Mouse (Mus musculus) kidney, embryonic 16.5 days (tissue): ENCODE measurements around the gene 1110059E24Rik. TPM values are rescaled to one million over a fixed set of nuclear protein-coding genes. Genes with fewer than 3 reads are reported as not detected.

Experiments used
- ATAC-seq: fragments of 200-750 bp; cut with Nextera tagmentation; 2 replicates; pipeline ENCODE4 v1.8.0; 2017; ENCODE audit warnings: moderate TSS enrichment; ENCODE audit not compliant: low FRiP score, low TSS enrichment
- H3K27ac ChIP-seq: fragments of 300-500 bp; sonication (generic); 2 replicates; pipeline ENCODE4 v1.5.1; 2014; ENCODE audit warnings: low read length
- H3K27me3 ChIP-seq: fragments of 300-500 bp; sonication (generic); 2 replicates; pipeline ENCODE4 v1.6.1; 2014; ENCODE audit warnings: low read length, control low read depth, mixed read lengths; ENCODE audit not compliant: insufficient read depth
- H3K36me3 ChIP-seq: fragments of 300-500 bp; sonication (generic); 2 replicates; pipeline ENCODE4 v1.6.1; 2014; ENCODE audit warnings: low read length, control low read depth, mixed read lengths; ENCODE audit not compliant: insufficient read depth
- H3K4me1 ChIP-seq: fragments of 300-500 bp; sonication (generic); 2 replicates; pipeline ENCODE4 v1.6.1; 2014; ENCODE audit warnings: low read length, control low read depth, mixed read lengths; ENCODE audit not compliant: insufficient read depth
- H3K4me2 ChIP-seq: fragments of 300-500 bp; sonication (generic); replicated peaks from 2 replicates; pipeline ENCODE4 v1.6.1; 2014; ENCODE audit warnings: low read depth, low read length
- H3K4me3 ChIP-seq: fragments of 300-500 bp; sonication (generic); 2 replicates; pipeline ENCODE4 v1.5.1; 2014; ENCODE audit warnings: mild to moderate bottlenecking, low read length
- H3K9ac ChIP-seq: fragments of 300-500 bp; sonication (generic); replicated peaks from 2 replicates; pipeline ENCODE4 v1.6.1; 2014; ENCODE audit warnings: low read length
- H3K9me3 ChIP-seq: fragments of 300-500 bp; sonication (generic); 2 replicates; pipeline ENCODE4 v1.6.1; 2016; ENCODE audit warnings: low read length, control low read depth
- WGBS: fragments of 180-500 bp; shearing (Covaris S2); extraction: QIAGEN DNeasy Blood & Tissue Kit; methylation state at CpG from one replicate; pipeline ENCODE4 v1.1.7; 2014; 5-methylcytosine and 5-hydroxymethylcytosine counted together
- polyA plus RNA-seq: library from polyadenylated mRNA; unstranded; fragments of >200 nt; fragmentation: Nextera tagmentation; extraction: Ambion mirVana; gene quantifications from 2 replicates; pipeline ENCODE4 v1.2.1, GENCODE M21; 2015

1110059E24Rik gene
- polyA plus RNA-seq, result 67.0 and 68.6 TPM in 2 replicates

DNA sequence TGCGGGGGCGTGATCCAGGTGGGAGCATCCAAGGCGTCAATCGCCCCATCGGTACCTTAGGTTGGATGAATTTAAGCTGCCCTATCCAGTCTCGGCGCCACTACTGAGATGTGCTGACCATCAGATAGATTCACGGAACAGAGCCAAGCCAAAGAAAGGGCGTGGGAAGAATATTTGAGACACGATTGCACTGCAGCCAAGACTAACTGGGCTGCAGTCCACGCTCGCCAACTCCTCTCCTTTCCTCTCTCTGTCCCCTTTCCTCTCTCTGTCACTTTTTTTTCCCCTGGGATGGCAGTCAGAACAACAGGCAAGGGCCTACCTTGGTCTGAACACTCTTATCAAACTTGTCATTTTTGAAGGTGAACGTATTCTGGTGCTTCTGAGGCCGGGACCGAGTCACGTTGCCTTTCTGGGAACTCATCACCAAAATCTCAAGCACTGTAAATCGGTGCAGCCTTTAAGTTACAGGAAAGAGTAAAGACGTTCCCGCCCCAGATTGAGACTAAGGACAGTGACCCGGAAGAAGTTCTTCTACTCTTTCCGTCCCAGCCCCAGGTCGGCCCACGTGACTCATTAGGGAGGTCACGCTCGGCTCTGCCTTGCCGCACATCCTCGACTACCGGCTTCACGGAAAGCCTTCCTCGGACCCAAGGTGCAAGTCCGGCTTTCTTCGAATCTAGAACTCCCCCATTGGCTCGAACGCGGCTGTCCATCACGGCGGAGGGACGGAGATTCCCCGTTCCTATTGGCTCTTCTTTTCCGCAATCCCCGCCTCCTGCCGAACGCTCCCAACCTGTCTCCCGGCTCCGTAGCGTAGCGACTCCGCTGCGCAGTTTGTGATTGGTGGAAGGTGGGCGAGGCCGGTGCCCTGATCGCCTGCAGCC lies at the start of gene 1110059E24Rik:
1110059E24Rik (minus strand) TSS at position 692 of the 887 bp plus-strand sequence.
- Histone ChIP-seq H3K36me3 (no peaks in the 10 kb centered on the region), H3K9me3 (no peaks in the 10 kb centered on the region), H3K27ac (peak within 1 kb of the TSS; percentile 99), H3K4me3 (peak within 1 kb of the TSS; percentile 92), H3K27me3 (no peaks in the 10 kb centered on the region), H3K4me2 (peak within 1 kb of the TSS; percentile 83), H3K9ac (peak within 1 kb of the TSS; percentile 98), H3K4me1 (peaks cover 29% of the 10 kb centered on the region)
- peak; percentile 100 for ATAC-seq
- 6% methylated on average over 52 of the region's 52 CpGs for WGBS

DNA sequence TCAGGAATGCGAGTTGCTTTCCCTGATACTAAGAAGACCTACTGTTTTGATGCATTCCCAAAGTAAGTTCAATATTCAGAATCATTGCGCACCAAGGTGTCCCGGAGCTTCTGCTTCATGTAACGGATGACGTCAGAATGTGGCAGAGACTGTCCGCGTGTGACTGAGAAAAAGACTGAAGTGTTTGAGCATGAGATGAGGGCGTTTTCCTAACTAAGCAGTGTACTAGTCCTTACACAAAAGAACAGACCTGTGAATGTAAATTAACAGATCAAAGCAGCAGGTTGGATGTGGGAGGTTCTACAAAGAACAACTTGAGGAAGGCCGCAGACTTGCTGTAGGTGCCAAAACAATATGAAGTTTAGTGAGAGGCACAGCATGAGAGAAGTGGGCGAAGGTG lies 28.2 kb upstream of the 1110059E24Rik start:
- 95% methylated on average over 10 of the region's 10 CpGs for WGBS
- ATAC-seq, result no peak

DNA sequence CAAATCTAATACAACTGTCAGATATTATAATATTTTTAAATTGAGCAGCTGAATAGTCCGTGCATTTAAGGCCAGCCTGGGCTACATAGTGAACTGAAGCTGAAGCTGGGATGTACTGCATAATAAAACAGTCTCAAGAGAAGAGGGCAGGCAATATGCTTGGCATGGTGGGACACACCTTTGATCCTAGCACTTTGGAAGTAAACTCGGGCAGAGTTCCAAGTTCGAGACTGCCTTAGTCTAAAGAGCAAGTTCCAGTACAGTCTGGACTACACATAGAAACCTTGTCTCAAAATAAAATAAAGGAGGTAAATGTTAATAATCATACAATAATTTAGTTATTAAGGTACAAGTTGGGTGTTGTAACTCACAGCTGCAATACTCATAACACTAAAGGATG lies 27.3 kb upstream of the 1110059E24Rik start:
- no peak overlapping the region for H3K27ac ChIP-seq
- H3K27me3 ChIP-seq, result no peaks in the 10 kb centered on the region
- no peaks in the 10 kb centered on the region for H3K4me1 ChIP-seq
- WGBS, result 97% methylated on average over 3 of the region's 3 CpGs
- no peak overlapping the region for H3K9ac ChIP-seq
- H3K4me2 ChIP-seq, result no peak overlapping the region
- peaks cover 22% of the 10 kb centered on the region for H3K36me3 ChIP-seq
- no peak for ATAC-seq
- peaks cover 2% of the 10 kb centered on the region for H3K9me3 ChIP-seq
- no peak overlapping the region for H3K4me3 ChIP-seq

More for the DNA sequence above, 28.2 kb upstream of the 1110059E24Rik start:
- Histone ChIP-seq H3K27me3 (no peaks in the 10 kb centered on the region), H3K36me3 (peaks cover 22% of the 10 kb centered on the region), H3K27ac (no peak overlapping the region), H3K9me3 (no peaks in the 10 kb centered on the region), H3K4me1 (no peaks in the 10 kb centered on the region), H3K9ac (no peak overlapping the region), H3K4me3 (no peak overlapping the region), H3K4me2 (no peak overlapping the region)

DNA sequence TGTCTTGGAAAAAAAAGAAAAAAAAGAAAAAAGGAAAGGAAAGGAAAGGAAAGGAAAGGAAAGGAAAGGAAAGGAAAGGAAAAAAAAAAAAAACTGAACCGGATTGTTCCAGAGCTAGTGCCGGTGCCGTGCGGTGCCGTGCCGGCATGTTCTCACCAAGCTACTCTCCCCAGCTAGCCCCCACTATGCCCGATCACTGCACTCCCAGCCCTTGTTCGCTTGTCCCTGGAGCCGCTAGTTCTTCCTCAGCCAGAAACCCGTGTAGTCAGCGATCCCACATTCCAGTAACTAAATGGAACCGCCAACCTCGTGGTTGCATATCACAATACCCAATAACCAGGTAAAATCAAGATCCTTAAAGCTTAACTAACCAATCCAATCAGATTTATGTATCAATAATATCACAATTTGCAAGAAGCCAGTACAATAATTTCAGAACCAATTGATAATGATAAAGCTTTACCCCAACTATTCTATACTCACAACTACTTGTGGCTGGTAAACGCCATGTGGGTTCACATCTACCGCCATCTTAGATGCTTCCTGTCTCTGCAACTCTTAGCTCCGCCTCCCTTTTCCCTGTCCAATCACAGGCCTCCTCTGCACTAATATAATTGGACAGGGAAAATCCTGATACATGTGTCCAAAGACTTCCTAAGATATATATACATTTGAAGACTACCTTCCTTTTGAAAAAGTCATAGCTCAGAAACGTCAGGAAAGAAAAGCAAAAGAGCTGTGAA lies 21.7 kb upstream of the 1110059E24Rik start:
- WGBS, result 96% methylated on average over 17 of the region's 17 CpGs

DNA sequence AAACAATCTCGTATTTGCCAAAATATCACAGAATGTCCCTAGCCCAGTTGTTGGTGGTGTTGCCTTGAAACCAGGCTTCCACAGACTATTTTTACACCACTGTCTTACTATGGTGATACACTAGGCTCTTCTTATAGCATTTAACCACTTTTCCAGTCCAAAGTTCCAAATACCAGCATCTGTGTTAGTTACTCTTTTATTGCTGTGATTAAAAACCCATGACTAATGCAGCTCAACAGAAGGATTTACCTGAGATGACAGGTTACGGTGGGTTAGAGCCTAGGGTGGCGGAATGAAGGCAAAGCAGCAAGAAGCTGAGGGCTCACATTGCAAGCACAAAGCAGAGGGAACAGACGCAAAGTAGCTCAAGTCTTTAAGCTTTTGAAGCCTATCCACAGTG lies 16.9 kb upstream of the 1110059E24Rik start:
- Histone ChIP-seq H3K36me3 (peaks cover 6% of the 10 kb centered on the region; the same call in 1 of the 2 replicates), H3K27ac (no peak overlapping the region), H3K4me1 (no peaks in the 10 kb centered on the region), H3K9me3 (peaks cover 3% of the 10 kb centered on the region; the same call in 1 of the 2 replicates), H3K4me2 (no peak overlapping the region), H3K9ac (no peak overlapping the region), H3K27me3 (no peaks in the 10 kb centered on the region), H3K4me3 (no peak overlapping the region)
- no peak for ATAC-seq
- WGBS, result 73% methylated on average over 4 of the region's 4 CpGs

More for the DNA sequence above, 21.7 kb upstream of the 1110059E24Rik start:
- Histone ChIP-seq H3K36me3 (peaks cover 15% of the 10 kb centered on the region), H3K9ac (no peak overlapping the region), H3K27me3 (no peaks in the 10 kb centered on the region), H3K27ac (no peak overlapping the region), H3K4me3 (no peak overlapping the region), H3K4me2 (no peak overlapping the region), H3K9me3 (peaks cover 6% of the 10 kb centered on the region), H3K4me1 (no peaks in the 10 kb centered on the region)
- no peak for ATAC-seq

DNA sequence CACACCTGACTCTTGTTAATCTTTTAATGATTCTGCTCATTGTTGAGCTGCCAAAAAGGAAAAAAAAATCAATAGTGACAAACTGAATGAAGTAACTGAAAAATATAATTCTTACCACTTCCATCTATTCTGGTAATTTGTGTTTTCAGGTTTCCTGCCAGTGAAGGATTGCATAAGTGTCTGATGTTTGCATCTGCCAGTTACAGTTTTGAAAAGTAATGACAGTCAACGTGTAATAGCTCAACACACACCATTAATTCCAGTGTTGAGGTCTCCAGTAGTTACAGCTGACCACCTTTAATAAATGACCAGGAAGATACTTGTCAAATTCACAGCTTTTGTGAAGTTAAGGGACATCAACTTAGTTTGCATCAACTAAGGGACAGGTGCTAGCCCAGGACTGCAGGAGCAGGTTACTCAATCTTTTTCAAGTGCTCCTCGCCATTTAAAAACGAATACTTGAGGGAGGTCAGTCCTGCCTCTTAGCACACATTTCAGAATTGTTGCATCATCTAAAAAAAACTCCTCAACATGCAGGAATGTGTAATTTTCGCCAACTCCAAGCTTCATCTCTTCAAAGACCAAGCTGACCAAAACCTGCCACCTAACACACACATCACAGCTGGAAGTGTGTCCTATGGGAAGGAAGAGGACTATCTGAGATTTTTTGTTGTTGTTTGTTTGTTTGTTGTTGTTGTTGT lies 11.1 kb upstream of the 1110059E24Rik start:
- H3K9ac ChIP-seq, result no peak overlapping the region
- no peak overlapping the region for H3K27ac ChIP-seq
- no peaks in the 10 kb centered on the region for H3K36me3 ChIP-seq
- no peaks in the 10 kb centered on the region for H3K4me1 ChIP-seq
- H3K4me3 ChIP-seq, result no peak overlapping the region
- no peaks in the 10 kb centered on the region for H3K27me3 ChIP-seq
- WGBS, result 67% methylated on average over 4 of the region's 4 CpGs
- no peak for ATAC-seq
- no peak overlapping the region for H3K4me2 ChIP-seq
- no peaks in the 10 kb centered on the region for H3K9me3 ChIP-seq

DNA sequence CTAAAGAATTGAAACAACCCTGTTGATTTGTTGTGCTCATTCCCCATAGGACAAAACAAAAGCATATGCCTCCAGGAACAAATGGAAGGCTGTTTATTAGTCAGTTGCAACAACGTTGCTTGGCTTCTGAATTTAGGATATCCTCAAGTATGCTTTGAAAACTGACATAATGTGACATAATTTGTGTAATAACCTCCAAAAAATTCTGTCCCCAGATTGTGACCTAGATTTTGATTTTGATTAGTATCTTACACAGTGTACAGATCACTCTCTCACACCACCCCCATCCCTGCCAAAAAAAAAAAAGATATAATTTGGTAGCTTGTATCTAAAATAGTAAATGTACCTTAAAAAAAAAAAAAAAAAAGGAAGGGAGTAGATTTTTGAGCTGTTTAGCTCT lies 8.0 kb upstream of the 1110059E24Rik start:
- no peaks in the 10 kb centered on the region for H3K9me3 ChIP-seq
- no peak overlapping the region for H3K27ac ChIP-seq
- H3K4me2 ChIP-seq, result no peak overlapping the region
- no peaks in the 10 kb centered on the region for H3K27me3 ChIP-seq
- H3K4me1 ChIP-seq, result peaks cover 3% of the 10 kb centered on the region; the same call in 1 of the 2 replicates
- ATAC-seq, result no peak
- 90% methylated on average over 1 of the region's 1 CpGs for WGBS
- H3K4me3 ChIP-seq, result no peak overlapping the region
- H3K9ac ChIP-seq, result no peak overlapping the region
- H3K36me3 ChIP-seq, result no peaks in the 10 kb centered on the region

DNA sequence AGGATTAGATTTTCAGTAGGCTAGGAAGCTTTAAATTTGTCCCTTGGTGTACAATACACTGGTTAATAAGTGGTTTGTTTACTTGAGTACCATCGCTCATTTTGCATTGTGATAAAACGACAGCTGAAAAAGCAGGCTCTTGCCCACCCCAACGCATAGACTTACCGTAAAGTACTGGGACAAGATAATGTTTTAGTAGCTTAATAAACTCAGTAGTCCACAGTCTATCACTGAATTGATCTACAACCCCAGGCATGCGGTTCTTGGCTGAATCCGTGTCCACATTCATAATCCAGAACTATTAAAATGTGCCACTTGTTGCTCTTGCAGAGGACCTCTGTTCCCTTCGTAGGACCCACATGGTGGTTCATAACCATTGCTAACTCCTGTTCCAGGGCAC lies 2.0 kb upstream of the 1110059E24Rik start:
- H3K9me3 ChIP-seq, result no peaks in the 10 kb centered on the region
- 0 out of 2 replicates have a peak overlapping the region, but pooled peaks have one; percentile 22 for H3K9ac ChIP-seq
- ATAC-seq, result no peak
- H3K4me2 ChIP-seq, result peak overlapping the region; percentile 83
- WGBS, result 53% methylated on average over 7 of the region's 7 CpGs
- H3K27me3 ChIP-seq, result no peaks in the 10 kb centered on the region
- H3K4me1 ChIP-seq, result peaks cover 29% of the 10 kb centered on the region
- H3K4me3 ChIP-seq, result peak overlapping the region; percentile 92
- H3K27ac ChIP-seq, result no peak overlapping the region
- no peaks in the 10 kb centered on the region for H3K36me3 ChIP-seq

DNA sequence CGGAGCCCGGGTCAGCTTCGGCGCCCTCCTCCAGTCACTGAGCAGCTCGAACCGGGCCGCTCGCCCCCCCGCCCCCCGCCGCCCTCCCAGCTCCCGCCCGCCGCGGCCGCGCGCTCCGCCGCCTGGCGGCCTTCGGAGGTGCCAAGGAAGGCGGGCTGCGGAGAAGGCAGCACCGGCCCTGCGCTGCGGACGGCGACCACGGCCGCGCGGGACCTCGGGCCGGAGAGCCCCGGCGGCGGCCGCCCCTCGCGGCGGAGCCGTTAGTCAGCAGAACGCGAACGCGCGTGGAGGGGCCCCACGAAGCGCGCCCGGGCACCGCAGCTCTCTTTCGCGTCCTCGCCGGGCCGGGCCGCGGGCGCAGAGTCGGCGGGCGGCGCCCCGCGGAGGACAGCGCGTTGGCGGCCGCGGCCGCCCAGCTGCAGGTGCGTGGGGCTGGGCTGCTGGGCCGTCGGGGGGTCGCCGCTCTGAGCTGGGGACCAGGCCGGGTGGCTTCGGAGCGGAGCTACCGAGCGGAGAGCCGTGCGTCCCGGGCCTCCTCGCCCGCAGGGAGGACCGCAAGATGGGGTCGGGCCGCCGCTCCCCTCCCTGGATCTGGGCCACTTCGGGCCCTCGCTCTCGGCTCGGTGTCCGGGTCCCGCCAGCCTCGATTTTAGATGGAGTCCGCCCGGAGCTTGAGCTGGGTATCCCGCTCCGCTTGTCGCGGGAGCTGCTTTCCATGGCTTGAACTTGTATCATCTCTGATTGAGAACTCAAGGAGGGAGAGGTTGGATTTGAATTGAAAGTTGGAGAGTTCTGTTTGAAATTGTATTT lies 601 bp upstream of the 1110059E24Rik start, which contains the start of gene Abhd17b:
Abhd17b (plus strand) TSS at position 14 of the 810 bp plus-strand sequence.
- no peaks in the 10 kb centered on the region for H3K9me3 ChIP-seq
- peak within 1 kb of the TSS; percentile 99 for H3K27ac ChIP-seq
- under 1% methylated on average over 99 of the region's 105 CpGs for WGBS
- H3K4me1 ChIP-seq, result peaks cover 29% of the 10 kb centered on the region
- H3K4me2 ChIP-seq, result peak within 1 kb of the TSS; percentile 83
- peak within 1 kb of the TSS; percentile 98 for H3K9ac ChIP-seq
- H3K4me3 ChIP-seq, result peak within 1 kb of the TSS; percentile 92
- H3K27me3 ChIP-seq, result no peaks in the 10 kb centered on the region
- peak; percentile 64 for ATAC-seq
- no peaks in the 10 kb centered on the region for H3K36me3 ChIP-seq
